Mouse (Mus musculus): ENCODE data around the gene Gm6482. TPM values are rescaled to one million over a fixed set of nuclear protein-coding genes. Genes with fewer than 3 reads are reported as not detected.
"Not testable (repeated sequence)": the region's sequence is repeated elsewhere in the genome, so short reads cannot be mapped to it uniquely, and the experiment has no call there.

The Gm6482 gene
- not detected in 2 replicates for polyA plus RNA-seq (2012)

DNA sequence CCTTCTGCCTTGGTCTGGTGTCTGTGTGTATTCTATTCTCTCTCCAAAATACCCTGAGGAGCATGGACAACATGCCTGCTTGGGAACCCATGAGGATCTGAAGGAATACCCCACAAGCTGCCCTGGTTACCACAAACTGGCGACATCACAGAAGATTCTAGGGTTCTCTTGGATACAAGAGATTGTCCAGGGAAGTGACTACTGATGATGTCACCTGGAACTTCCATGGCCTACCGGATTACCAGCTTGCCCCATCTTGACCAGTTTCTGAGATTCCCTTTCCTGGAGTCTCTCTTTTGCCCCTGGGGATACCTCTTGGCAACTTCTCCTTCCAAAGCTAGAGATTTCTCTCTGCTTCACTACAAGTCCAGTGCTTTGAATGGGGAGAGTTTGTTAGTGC lies at the start of gene Gm6482:
Gene Gm6482, minus strand, starts transcription at position 101 of the 400 bp plus-strand sequence.
- not testable (repeated sequence) for TF ChIP-seq GATA1 (IDR thresholded peaks at IDR 0.05; ENCODE audit: low read length)

DNA sequence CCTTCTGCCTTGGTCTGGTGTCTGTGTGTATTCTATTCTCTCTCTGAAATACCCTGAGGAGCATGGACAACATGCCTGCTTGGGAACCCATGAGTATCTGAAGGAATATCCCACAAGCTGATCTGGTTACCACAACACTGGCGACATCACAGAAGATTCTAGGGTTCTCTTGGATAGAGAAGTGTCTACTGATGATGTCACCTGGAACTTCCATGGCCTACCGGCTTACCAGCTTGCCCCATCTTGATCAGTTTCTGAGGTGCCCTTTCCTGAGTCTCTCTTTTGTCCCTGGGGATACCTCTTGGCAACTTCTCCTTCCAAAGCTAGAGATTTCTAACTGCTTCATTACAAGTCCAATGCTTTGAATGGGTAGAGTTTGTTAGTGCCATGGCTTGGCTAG lies 45.3 kb upstream of the Gm6482 start, which contains the start of gene Gm7954:
Gene Gm7954, minus strand, starts transcription at position 101 of the 400 bp plus-strand sequence.
- not testable (repeated sequence) for TF ChIP-seq GATA1 (IDR thresholded peaks at IDR 0.05; ENCODE audit: low read length)

DNA sequence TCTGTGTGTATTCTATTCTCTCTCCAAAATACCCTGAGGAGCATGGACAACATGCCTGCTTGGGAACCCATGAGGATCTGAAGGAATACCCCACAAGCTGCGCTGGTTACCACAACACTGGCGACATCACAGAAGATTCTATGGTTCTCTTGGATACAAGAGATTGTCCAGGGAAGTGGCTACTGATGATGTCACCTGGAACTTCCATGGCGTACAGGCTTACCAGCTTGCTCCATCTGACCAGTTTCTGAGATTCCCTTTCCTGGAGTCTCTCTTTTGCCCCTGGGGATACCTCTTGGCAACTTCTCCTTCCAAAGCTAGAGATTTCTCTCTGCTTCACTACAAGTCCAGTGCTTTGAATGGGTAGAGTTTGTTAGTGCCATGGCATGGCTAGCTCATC lies 21.8 kb downstream of the Gm6482 start, which contains the start of gene Gm7945:
Gene Gm7945, minus strand, starts transcription at position 101 of the 400 bp plus-strand sequence.
- TF ChIP-seq GATA1 (IDR thresholded peaks at IDR 0.05; ENCODE audit: low read length) = not testable (repeated sequence)

Other genes with a start within 250 kb of the Gm6482 start
- not detected in 2 replicates for gene Sftpd, start 223.1 kb downstream of the Gm6482 start, polyA plus RNA-seq (2012)
- not detected in 2 replicates for gene Gm2832, start 129.5 kb downstream of the Gm6482 start, polyA plus RNA-seq (2012)
- gene Gm5798, start 59.7 kb downstream of the Gm6482 start, polyA plus RNA-seq (2012) = not detected in 2 replicates
- gene Gm7945, start 21.9 kb downstream of the Gm6482 start, polyA plus RNA-seq (2012) = not detected in 2 replicates
- not detected in 2 replicates for gene Gm7954, start 45.2 kb upstream of the Gm6482 start, polyA plus RNA-seq (2012)
- gene Gm3486, start 81.2 kb upstream of the Gm6482 start, polyA plus RNA-seq (2012) = not detected in 2 replicates
- gene Gm7970, start 147.3 kb upstream of the Gm6482 start, polyA plus RNA-seq (2012) = not detected in 2 replicates
- 0.04 TPM in 1 of 2 replicates, not detected in the other for gene 1700049E17Rik2, start 164.9 kb upstream of the Gm6482 start, polyA plus RNA-seq (2012)
- not detected in 2 replicates for gene Gm3072, start 216.3 kb upstream of the Gm6482 start, polyA plus RNA-seq (2012)
- gene Gm3676, start 238.2 kb upstream of the Gm6482 start, polyA plus RNA-seq (2012) = not detected in 2 replicates

All from G1E-ER4 (cell line).